Mouse (Mus musculus) stomach, postnatal 0 days (tissue): ENCODE measurements at regions not wholly inside any gene's neighbourhood (a gene's known extent, or its start where the extent isn't known, plus 50 kb on each side); places are given as distances from the start of the nearest gene placed in this dataset.

Experiments used
- CTCF ChIP-seq: IDR thresholded peaks from 2 replicates; pipeline ENCODE4 v1.5.1; 2016; ENCODE audit warnings: antibody characterized with exemption, low read depth, mild to moderate bottlenecking, moderate library complexity
- EP300 ChIP-seq: optimal IDR thresholded peaks from 2 replicates; pipeline ENCODE3; 2016; ENCODE audit warnings: antibody characterized with exemption

GRCm38 (mm10) chr15:42082436-42082835, 1948.3 kb downstream of the 9330182O14Rik start:
- TF ChIP-seq CTCF: no peak
- TF ChIP-seq EP300: no peak
